25 mouse cellular contexts compared by ENCODE assay signal in the genomic region with DNA sequence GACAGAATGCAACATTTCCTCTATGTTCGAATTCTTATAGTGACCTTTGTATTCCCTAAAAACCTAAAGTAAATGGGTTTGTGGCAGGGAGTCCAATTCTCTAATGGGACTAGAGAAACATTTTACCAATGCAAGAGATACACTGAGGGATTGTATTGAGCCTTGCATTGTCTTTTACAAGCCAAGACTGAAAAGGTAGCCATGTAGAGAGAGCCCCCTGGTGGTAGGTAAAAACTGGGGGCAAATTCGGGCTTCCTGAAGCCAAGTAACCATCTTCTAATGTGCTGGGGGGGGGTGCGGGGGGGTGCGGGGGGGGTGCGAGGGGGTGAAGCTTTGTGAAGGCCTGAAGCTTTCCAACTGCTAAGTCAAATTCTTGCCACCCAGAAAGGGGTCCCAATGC. TPM values are rescaled to one million over a fixed set of nuclear protein-coding genes. Genes with fewer than 3 reads are reported as not detected.
DNase-seq lines count a peak whose midpoint lies in the region; ATAC-seq and TF ChIP-seq lines count a peak whose summit lies in the region.
"Had no signal": no experiment of that assay in that cellular context is flagged by ENCODE, and none has a peak within 500 bp of the region (broad histone marks: within the 10 kb centered on the region; RNA-seq: fewer than 3 reads in every experiment).

No protein-coding gene starts in this region.

- peaks cover 71% of the 10 kb centered on the region for H3K27me3 ChIP-seq in embryonic facial prominence, embryonic 11.5 days (ENCODE audit: control insufficient read depth, insufficient read depth, low read length)
- peaks cover 100% of the 10 kb centered on the region for H3K27me3 ChIP-seq in embryonic facial prominence, embryonic 10.5 days (replicated peaks; ENCODE audit: low read depth, poor library complexity, severe bottlenecking)
- H3K27me3 ChIP-seq in kidney, postnatal 0 days (ENCODE audit: insufficient read depth, low read length) = peaks cover 91% of the 10 kb centered on the region
- H3K27me3 ChIP-seq in midbrain, postnatal 0 days (ENCODE audit: insufficient read depth, low read length) = peaks cover 79% of the 10 kb centered on the region
- H3K27me3 ChIP-seq in midbrain, embryonic 14.5 days (ENCODE audit: control insufficient read depth, insufficient read depth, low read length) = peaks cover 95% of the 10 kb centered on the region

- peak; percentile 35 for DNase-seq in embryonic facial prominence, embryonic 11.5 days (ENCODE audit: low spot score)
- DNase-seq in embryonic facial prominence, embryonic 10.5 days (ENCODE audit: low spot score) = no peak
- DNase-seq in kidney, postnatal 0 days (ENCODE audit: low spot score) = no peak
- no peak for DNase-seq in kidney, adult 11 months
- DNase-seq in midbrain, postnatal 0 days (ENCODE audit: low spot score) = no peak
- DNase-seq in midbrain, embryonic 14.5 days = no peak
- no peak for DNase-seq in cerebellum, postnatal 14 days
- DNase-seq in urinary bladder, postnatal 25 days (ENCODE audit: low spot score) = no peak
- DNase-seq: cerebellum, adult 9-11 months; lung, postnatal 4 days; thymus, postnatal 36 days had no signal

- no peak overlapping the region for H3K4me3 ChIP-seq in embryonic facial prominence, embryonic 11.5 days (ENCODE audit: low read depth, low read length)
- no peak overlapping the region for H3K4me3 ChIP-seq in embryonic facial prominence, embryonic 10.5 days
- H3K4me3 ChIP-seq in kidney, postnatal 0 days (replicated peaks; ENCODE audit: low read depth, low read length) = no peak overlapping the region
- H3K4me3 ChIP-seq in midbrain, postnatal 0 days (ENCODE audit: low read depth, low read length) = no peak overlapping the region
- no peak overlapping the region for H3K4me3 ChIP-seq in midbrain, embryonic 14.5 days (replicated peaks; ENCODE audit: low read depth, low read length)
- H3K4me3 ChIP-seq: hindbrain, embryonic 15.5 days; liver, embryonic 15.5 days; midbrain, embryonic 12.5 days; myocyte had no signal

- H3K27ac ChIP-seq in embryonic facial prominence, embryonic 11.5 days (replicated peaks; ENCODE audit: low read depth, low read length) = no peak overlapping the region
- H3K27ac ChIP-seq in embryonic facial prominence, embryonic 10.5 days (replicated peaks) = no peak overlapping the region
- H3K27ac ChIP-seq in kidney, postnatal 0 days = no peak overlapping the region
- no peak overlapping the region for H3K27ac ChIP-seq in midbrain, postnatal 0 days (ENCODE audit: low read depth, low read length)
- H3K27ac ChIP-seq in midbrain, embryonic 14.5 days (replicated peaks; ENCODE audit: low read depth, low read length) = no peak overlapping the region
- H3K27ac ChIP-seq: hindbrain, embryonic 15.5 days; liver, embryonic 15.5 days; midbrain, embryonic 12.5 days had no signal

- no peak overlapping the region for H3K4me2 ChIP-seq in embryonic facial prominence, embryonic 11.5 days (ENCODE audit: low read depth, low read length)
- H3K4me2 ChIP-seq in kidney, postnatal 0 days (ENCODE audit: low read length) = no peak overlapping the region
- H3K4me2 ChIP-seq in midbrain, postnatal 0 days (ENCODE audit: low read depth, low read length, poor library complexity, severe bottlenecking) = no peak overlapping the region
- no peak overlapping the region for H3K4me2 ChIP-seq in midbrain, embryonic 14.5 days (ENCODE audit: low read length)
- H3K4me2 ChIP-seq: hindbrain, embryonic 15.5 days; liver, embryonic 15.5 days; midbrain, embryonic 12.5 days had no signal

- no peak overlapping the region for H3K9ac ChIP-seq in embryonic facial prominence, embryonic 11.5 days (replicated peaks; ENCODE audit: low read length)
- no peak overlapping the region for H3K9ac ChIP-seq in kidney, postnatal 0 days (ENCODE audit: low read depth, low read length)
- no peak overlapping the region for H3K9ac ChIP-seq in midbrain, postnatal 0 days (replicated peaks; ENCODE audit: low read length, poor library complexity, severe bottlenecking)
- H3K9ac ChIP-seq in midbrain, embryonic 14.5 days (replicated peaks; ENCODE audit: low read length) = no peak overlapping the region
- H3K9ac ChIP-seq: hindbrain, embryonic 15.5 days; liver, embryonic 15.5 days; midbrain, embryonic 12.5 days had no signal

- no peaks in the 10 kb centered on the region for H3K9me3 ChIP-seq in embryonic facial prominence, embryonic 11.5 days (replicated peaks; ENCODE audit: control insufficient read depth, low read length)
- H3K9me3 ChIP-seq in embryonic facial prominence, embryonic 10.5 days = no peaks in the 10 kb centered on the region
- no peaks in the 10 kb centered on the region for H3K9me3 ChIP-seq in kidney, postnatal 0 days (replicated peaks; ENCODE audit: low read length)
- no peaks in the 10 kb centered on the region for H3K9me3 ChIP-seq in midbrain, postnatal 0 days (ENCODE audit: low read length)
- no peaks in the 10 kb centered on the region for H3K9me3 ChIP-seq in midbrain, embryonic 14.5 days (ENCODE audit: control insufficient read depth, low read length)
- H3K9me3 ChIP-seq: hindbrain, embryonic 15.5 days; liver, embryonic 15.5 days; midbrain, embryonic 12.5 days had no signal

- ATAC-seq in embryonic facial prominence, embryonic 11.5 days (replicated peaks; ENCODE audit: insufficient number of reproducible peaks, low FRiP score, low TSS enrichment, low read depth) = no peak
- no peak for ATAC-seq in kidney, postnatal 0 days (replicated peaks; ENCODE audit: low FRiP score, low read depth)
- no peak for ATAC-seq in midbrain, postnatal 0 days (ENCODE audit: low FRiP score)
- no peak for ATAC-seq in midbrain, embryonic 14.5 days (ENCODE audit: low FRiP score, low TSS enrichment)

- WGBS in embryonic facial prominence, embryonic 11.5 days = 32% methylated on average over 5 of the region's 5 CpGs
- WGBS in embryonic facial prominence, embryonic 10.5 days = 15% methylated on average over 5 of the region's 5 CpGs
- WGBS in kidney, postnatal 0 days = 18% methylated on average over 5 of the region's 5 CpGs
- WGBS in midbrain, postnatal 0 days = 26% methylated on average over 5 of the region's 5 CpGs
- WGBS in midbrain, embryonic 14.5 days = 14% methylated on average over 5 of the region's 5 CpGs

- H3K36me3 ChIP-seq in embryonic facial prominence, embryonic 11.5 days (replicated peaks; ENCODE audit: control insufficient read depth, insufficient read depth, low read depth, low read length) = no peaks in the 10 kb centered on the region
- H3K36me3 ChIP-seq in embryonic facial prominence, embryonic 10.5 days (replicated peaks) = no peaks in the 10 kb centered on the region
- H3K36me3 ChIP-seq in kidney, postnatal 0 days (ENCODE audit: insufficient read depth, low read length) = no peaks in the 10 kb centered on the region
- no peaks in the 10 kb centered on the region for H3K36me3 ChIP-seq in midbrain, postnatal 0 days (ENCODE audit: insufficient read depth, low read length)
- no peaks in the 10 kb centered on the region for H3K36me3 ChIP-seq in midbrain, embryonic 14.5 days (ENCODE audit: control insufficient read depth, insufficient read depth, low read length)
- H3K36me3 ChIP-seq: G1E; hindbrain, embryonic 15.5 days; liver, embryonic 15.5 days; midbrain, embryonic 12.5 days had no signal

- H3K4me1 ChIP-seq in embryonic facial prominence, embryonic 11.5 days (ENCODE audit: control insufficient read depth, insufficient read depth, low read length) = peaks cover 3% of the 10 kb centered on the region
- H3K4me1 ChIP-seq in embryonic facial prominence, embryonic 10.5 days = peaks cover 48% of the 10 kb centered on the region
- H3K4me1 ChIP-seq in kidney, postnatal 0 days (replicated peaks; ENCODE audit: insufficient read depth, low read length) = peaks cover 15% of the 10 kb centered on the region; the same call in 1 of the 2 replicates
- peaks cover 7% of the 10 kb centered on the region; the same call in 1 of the 2 replicates for H3K4me1 ChIP-seq in midbrain, postnatal 0 days (ENCODE audit: insufficient read depth, low read length)
- H3K4me1 ChIP-seq in midbrain, embryonic 14.5 days (ENCODE audit: control insufficient read depth, insufficient read depth, low read length) = peaks cover 14% of the 10 kb centered on the region

- TF ChIP-seq CTCF in kidney, postnatal 0 days (IDR thresholded peaks at IDR 0.05; ENCODE audit: low read depth) = peak; percentile 39; the same call in 1 of the 2 replicates
- peak; percentile 42 for TF ChIP-seq CTCF in midbrain, postnatal 0 days (IDR thresholded peaks at IDR 0.05)

RNA-seq across cellular contexts. Expression of gene Foxl2, which starts 5.3 kb away (rescaled TPM):
- polyA plus RNA-seq in embryonic facial prominence, embryonic 11.5 days (2014; fragmentation: Nextera tagmentation; extraction: Ambion mirVana) = 4.4 and 4.9 TPM in 2 replicates
- polyA plus RNA-seq in embryonic facial prominence, embryonic 10.5 days (2016; fragmentation: Nextera tagmentation; extraction: Ambion mirVana) = 1.9 and 2.4 TPM in 2 replicates
- not detected in 2 replicates for polyA plus RNA-seq in kidney, postnatal 0 days (2015; fragmentation: Nextera tagmentation; extraction: Ambion mirVana)
- 0.22 and 0.66 TPM in 2 replicates for total RNA-seq in midbrain, postnatal 0 days (2014; rRNA removed)
- polyA plus RNA-seq in midbrain, postnatal 0 days (2015; fragmentation: Nextera tagmentation; extraction: Ambion mirVana) = 0.70 and 0.79 TPM in 2 replicates
- 0.45 and 0.95 TPM in 2 replicates for polyA plus RNA-seq in midbrain, embryonic 14.5 days (2014; fragmentation: Nextera tagmentation; extraction: Ambion mirVana)
- total RNA-seq: adrenal gland, postnatal 4 days; G1E; gastrocnemius, adult 8-10 months; heart, adult 8-10 months; heart, postnatal 25 days; neutrophil, adult 5-6 weeks had no signal
- polyA plus RNA-seq: G1E; kidney, embryonic 16.5 days; limb, embryonic 11.5 days; liver, embryonic 15.5 days had no signal

RNA-seq across cellular contexts. Expression of gene Faim, which starts 25.8 kb away (rescaled TPM):
- 68.7 and 69.7 TPM in 2 replicates for polyA plus RNA-seq in embryonic facial prominence, embryonic 11.5 days (2014; fragmentation: Nextera tagmentation; extraction: Ambion mirVana)
- 58.1 and 61.8 TPM in 2 replicates for polyA plus RNA-seq in embryonic facial prominence, embryonic 10.5 days (2016; fragmentation: Nextera tagmentation; extraction: Ambion mirVana)
- 59.1 and 61.3 TPM in 2 replicates for polyA plus RNA-seq in kidney, postnatal 0 days (2015; fragmentation: Nextera tagmentation; extraction: Ambion mirVana)
- 49.6 and 55.7 TPM in 2 replicates for total RNA-seq in midbrain, postnatal 0 days (2014; rRNA removed)
- 97.9 and 109 TPM in 2 replicates for polyA plus RNA-seq in midbrain, postnatal 0 days (2015; fragmentation: Nextera tagmentation; extraction: Ambion mirVana)
- 112 and 126 TPM in 2 replicates for polyA plus RNA-seq in midbrain, embryonic 14.5 days (2014; fragmentation: Nextera tagmentation; extraction: Ambion mirVana)

RNA-seq across cellular contexts. Expression of gene 7420426K07Rik, which starts 57.4 kb away (rescaled TPM):
- not detected in 2 replicates for polyA plus RNA-seq in embryonic facial prominence, embryonic 11.5 days (2014; fragmentation: Nextera tagmentation; extraction: Ambion mirVana)
- not detected in 2 replicates for polyA plus RNA-seq in embryonic facial prominence, embryonic 10.5 days (2016; fragmentation: Nextera tagmentation; extraction: Ambion mirVana)
- not detected in 2 replicates for polyA plus RNA-seq in kidney, postnatal 0 days (2015; fragmentation: Nextera tagmentation; extraction: Ambion mirVana)
- total RNA-seq in midbrain, postnatal 0 days (2014; rRNA removed) = not detected in 2 replicates
- not detected in 2 replicates for polyA plus RNA-seq in midbrain, postnatal 0 days (2015; fragmentation: Nextera tagmentation; extraction: Ambion mirVana)
- not detected in 2 replicates for polyA plus RNA-seq in midbrain, embryonic 14.5 days (2014; fragmentation: Nextera tagmentation; extraction: Ambion mirVana)
- total RNA-seq: adrenal gland, postnatal 4 days; G1E; gastrocnemius, adult 8-10 months; heart, adult 8-10 months; heart, postnatal 25 days; layer of hippocampus, adult 18-20 months; left cerebral cortex, adult 8-10 months; neutrophil, adult 5-6 weeks had no signal
- polyA plus RNA-seq: G1E; hindbrain, embryonic 15.5 days; kidney, embryonic 16.5 days; limb, embryonic 11.5 days; liver, embryonic 15.5 days; midbrain, embryonic 12.5 days; myocyte had no signal
